Comparison of ENCODE assay signal across 1 mouse cellular context in genomic region chr3:95315094-95315843, GRCm38 (mm10).
A peak's percentile ranks its signal among the peaks of the same experiment; 100 is the strongest.
TF ChIP-seq lines count a peak whose summit lies in the region.

No protein-coding gene starts in this region.

TF ChIP-seq in C2C12, 6 proteins besides CTCF, POLR2A, EP300 and RAD21:
- TF ChIP-seq MYOG (IDR thresholded peaks at IDR 0.05; ENCODE audit: control insufficient read depth, extremely low read depth, insufficient read length), result no peak
- peak; percentile 82 for TF ChIP-seq MAX (IDR thresholded peaks at IDR 0.05)
- no peak for TF ChIP-seq MYOD1 (IDR thresholded peaks at IDR 0.05; ENCODE audit: control insufficient read depth, insufficient read length, low read depth)
- TF ChIP-seq CEBPB (IDR thresholded peaks at IDR 0.05; ENCODE audit: low read depth), result no peak
- peak; percentile 22 for TF ChIP-seq USF1 (IDR thresholded peaks at IDR 0.05; ENCODE audit: low read depth)
- no peak for TF ChIP-seq FOSL1 (IDR thresholded peaks at IDR 0.05; ENCODE audit: insufficient read depth, low read length, poor library complexity, severe bottlenecking)
TF ChIP-seq in C2C12: peak in this region for 2.
